Comparison of ENCODE assay signal across 20 mouse cellular contexts in genomic region chr13:60061589-60061988, GRCm38 (mm10).
"Had no signal": no experiment of that assay in that cellular context is flagged by ENCODE, and none has a peak within 500 bp of the region (broad histone marks: within the 10 kb centered on the region; RNA-seq: fewer than 3 reads in every experiment).

No protein-coding gene starts in this region.

- H3K27me3 ChIP-seq: kidney, embryonic 15.5 days; limb, embryonic 15.5 days; lung, embryonic 15.5 days; megakaryocyte, embryonic 14.5 days; midbrain, embryonic 13.5 days; neural tube, embryonic 13.5 days had no signal

- H3K4me1 ChIP-seq: megakaryocyte, embryonic 14.5 days had no signal

- H3K36me3 ChIP-seq: kidney, embryonic 15.5 days; limb, embryonic 15.5 days; lung, embryonic 15.5 days; midbrain, embryonic 10.5 days; midbrain, embryonic 13.5 days; neural tube, embryonic 13.5 days had no signal

- ATAC-seq: liver, postnatal 0 days; midbrain, embryonic 13.5 days; midbrain, embryonic 16.5 days had no signal

- DNase-seq: kidney, adult 8-10 months; kidney, postnatal 14 days; kidney, postnatal 4 days; liver, postnatal 0 days; retina, postnatal 1 day; right cerebral cortex, postnatal 25 days; spleen, adult 18-20 months; thymus, adult 18-20 months; thymus, postnatal 36 days had no signal

- H3K9me3 ChIP-seq: kidney, embryonic 15.5 days; limb, embryonic 15.5 days; lung, embryonic 15.5 days; midbrain, embryonic 10.5 days; midbrain, embryonic 13.5 days; neural tube, embryonic 13.5 days had no signal

- H3K4me2 ChIP-seq: kidney, embryonic 15.5 days; limb, embryonic 15.5 days; liver, embryonic 11.5 days; lung, embryonic 15.5 days; midbrain, embryonic 13.5 days; neural tube, embryonic 13.5 days had no signal

- H3K27ac ChIP-seq: kidney, embryonic 15.5 days; limb, embryonic 15.5 days; liver, embryonic 14.5 days; lung, embryonic 15.5 days; midbrain, embryonic 10.5 days; midbrain, embryonic 13.5 days; neural tube, embryonic 13.5 days had no signal

- H3K4me3 ChIP-seq: kidney, embryonic 15.5 days; limb, embryonic 15.5 days; lung, embryonic 15.5 days; megakaryocyte, embryonic 14.5 days; midbrain, embryonic 10.5 days; midbrain, embryonic 13.5 days; myocyte; neural tube, embryonic 13.5 days had no signal

- H3K9ac ChIP-seq: kidney, embryonic 15.5 days; limb, embryonic 15.5 days; liver, embryonic 14.5 days; liver, postnatal 0 days; lung, embryonic 15.5 days; midbrain, embryonic 13.5 days; neural tube, embryonic 13.5 days had no signal
